Mouse (Mus musculus) CH12.LX (cell line): Measurements from ENCODE around the gene Yeats2. TPM values are rescaled to one million over a fixed set of nuclear protein-coding genes. Genes with fewer than 3 reads are reported as not detected.

Source experiments
- DNase-seq: peaks from one replicate; pipeline ENCODE4 v3.0.0-alpha.2; 2013; ENCODE audit errors: extremely low read depth
- H3K27ac ChIP-seq: 2 replicates; pipeline ENCODE4 v1.5.1; 2012; ENCODE audit warnings: low read depth, mild to moderate bottlenecking, control low read depth, moderate library complexity; ENCODE audit not compliant: insufficient read depth
- H3K27me3 ChIP-seq: replicated peaks from 2 replicates; pipeline ENCODE3; 2012; ENCODE audit warnings: inconsistent platforms
- H3K36me3 ChIP-seq, 2 experiments: replicated peaks in 1 of 2; 2 replicates each; pipeline versions ENCODE3 to v1.6.1; 2012; ENCODE audit warnings: inconsistent platforms in 1 of 2, low read length in 1 of 2, mild to moderate bottlenecking in 1 of 2, mixed read lengths in 1 of 2, moderate library complexity in 1 of 2; ENCODE audit not compliant: control insufficient read depth in 1 of 2, insufficient read depth in 1 of 2
- H3K4me1 ChIP-seq, 2 experiments: 2 replicates each; pipeline ENCODE4 v1.6.1; 2012; ENCODE audit warnings: inconsistent platforms in 1 of 2, moderate library complexity in 1 of 2; ENCODE audit not compliant: insufficient read depth in 2 of 2, control insufficient read depth in 1 of 2
- H3K4me2 ChIP-seq: 2 replicates; pipeline ENCODE4 v1.6.1; 2012; ENCODE audit warnings: low read depth, mild to moderate bottlenecking, control low read depth; ENCODE audit not compliant: poor library complexity, insufficient read depth, severe bottlenecking
- H3K4me3 ChIP-seq, 3 experiments: fragments of 150-350 bp in 1 of 3; sonication (generic) in 1 of 3; replicated peaks in 1 of 3; 2 replicates each; pipeline versions ENCODE3 to v1.5.1; 2011 to 2012; ENCODE audit warnings: low read depth in 2 of 3, low read length in 2 of 3, mild to moderate bottlenecking in 2 of 3, moderate library complexity in 2 of 3, control low read depth in 1 of 3, improper control_type of control experiment in 1 of 3, inconsistent platforms in 1 of 3, mixed read lengths in 1 of 3; ENCODE audit not compliant: poor library complexity in 1 of 3
- H3K79me2 ChIP-seq: replicated peaks from 2 replicates; pipeline ENCODE4 v1.6.1; 2012; ENCODE audit warnings: mild to moderate bottlenecking, moderate library complexity; ENCODE audit not compliant: control insufficient read depth, poor library complexity, insufficient read depth, severe bottlenecking; ENCODE audit errors: extremely low read depth
- H3K9ac ChIP-seq: 2 replicates; pipeline ENCODE4 v1.6.1; 2012; ENCODE audit warnings: low read depth, mild to moderate bottlenecking, control low read depth, moderate library complexity; ENCODE audit not compliant: insufficient read depth
- H3K9me3 ChIP-seq: replicated peaks from 2 replicates; pipeline ENCODE3; 2012; ENCODE audit warnings: low read length, inconsistent platforms, mixed read lengths
- BHLHE40 ChIP-seq: IDR thresholded peaks from 2 replicates; pipeline ENCODE4 v1.6.1; 2011; ENCODE audit warnings: mild to moderate bottlenecking, low read depth, low read length, improper control_type of control experiment
- CHD2 ChIP-seq: IDR thresholded peaks from 2 replicates; pipeline ENCODE4 v1.6.1; 2011; ENCODE audit warnings: low read length, improper control_type of control experiment
- ELF1 ChIP-seq: IDR thresholded peaks from 2 replicates; pipeline ENCODE4 v1.6.1; 2014; ENCODE audit warnings: low read depth, mild to moderate bottlenecking, inconsistent platforms, low read length, improper control_type of control experiment
- EP300 ChIP-seq: IDR thresholded peaks from 2 replicates; pipeline ENCODE4 v1.6.1; 2011; ENCODE audit warnings: low read length, improper control_type of control experiment
- GABPA ChIP-seq: IDR thresholded peaks from 2 replicates; pipeline ENCODE4 v1.6.1; 2012; ENCODE audit warnings: low read depth, low read length, improper control_type of control experiment, inconsistent platforms; ENCODE audit not compliant: insufficient replicate concordance
- HCFC1 ChIP-seq: IDR thresholded peaks from 2 replicates; pipeline ENCODE4 v1.6.1; 2012; ENCODE audit warnings: low read depth, mild to moderate bottlenecking, inconsistent platforms, low read length, improper control_type of control experiment
- JUN ChIP-seq: IDR thresholded peaks from 2 replicates; pipeline ENCODE4 v1.6.1; 2011; ENCODE audit warnings: low read depth, mild to moderate bottlenecking, low read length, improper control_type of control experiment, moderate library complexity; ENCODE audit not compliant: insufficient read depth
- JUND ChIP-seq: conservative IDR thresholded peaks from 2 replicates; pipeline ENCODE4 v1.6.1; 2011; ENCODE audit warnings: low read depth, low read length, improper control_type of control experiment
- MEF2A ChIP-seq: IDR thresholded peaks from 2 replicates; pipeline ENCODE4 v1.6.1; 2014; ENCODE audit warnings: low read depth, mild to moderate bottlenecking, inconsistent platforms, low read length, improper control_type of control experiment, borderline replicate concordance
- MYC ChIP-seq: IDR thresholded peaks from 2 replicates; pipeline ENCODE4 v1.6.1; 2011; ENCODE audit warnings: low read depth, mild to moderate bottlenecking, improper control_type of control experiment, low read length
- NELFE ChIP-seq: IDR thresholded peaks from 2 replicates; pipeline ENCODE4 v1.6.1; 2011; ENCODE audit warnings: low read depth, low read length, improper control_type of control experiment
- NRF1 ChIP-seq: IDR thresholded peaks from 2 replicates; pipeline ENCODE4 v1.6.1; 2014; ENCODE audit warnings: low read depth, mild to moderate bottlenecking, inconsistent platforms, low read length, improper control_type of control experiment, moderate library complexity
- POLR2A ChIP-seq: IDR thresholded peaks from 2 replicates; pipeline ENCODE4 v1.6.1; 2011; ENCODE audit warnings: low read depth, mild to moderate bottlenecking, improper control_type of control experiment, low read length
- POLR2AphosphoS2 ChIP-seq: IDR thresholded peaks from 2 replicates; pipeline ENCODE4 v1.6.1; 2011; ENCODE audit warnings: low read depth, low read length, improper control_type of control experiment
- RAD21 ChIP-seq: IDR thresholded peaks from 2 replicates; pipeline ENCODE4 v1.6.1; 2011; ENCODE audit warnings: low read depth, mild to moderate bottlenecking, low read length, improper control_type of control experiment, moderate library complexity
- RCOR1 ChIP-seq: conservative IDR thresholded peaks from 2 replicates; pipeline ENCODE4 v1.6.1; 2012; ENCODE audit warnings: low read depth, mild to moderate bottlenecking, inconsistent platforms, low read length, improper control_type of control experiment
- SIN3A ChIP-seq: IDR thresholded peaks from 2 replicates; pipeline ENCODE4 v1.6.1; 2012; ENCODE audit warnings: low read length, improper control_type of control experiment, inconsistent platforms
- TBP ChIP-seq: conservative IDR thresholded peaks from 2 replicates; pipeline ENCODE4 v1.6.1; 2011; ENCODE audit warnings: low read depth, low read length, improper control_type of control experiment
- UBTF ChIP-seq: IDR thresholded peaks from 2 replicates; pipeline ENCODE4 v1.6.1; 2012; ENCODE audit warnings: low read depth, mild to moderate bottlenecking, inconsistent platforms, low read length, improper control_type of control experiment, moderate library complexity
- USF2 ChIP-seq: conservative IDR thresholded peaks from 2 replicates; pipeline ENCODE4 v1.6.1; 2011; ENCODE audit warnings: low read depth, low read length, improper control_type of control experiment
- ZC3H11A ChIP-seq: IDR thresholded peaks from 2 replicates; pipeline ENCODE4 v1.6.1; 2012; ENCODE audit warnings: low read depth, mild to moderate bottlenecking, inconsistent platforms, low read length, improper control_type of control experiment
- ZKSCAN1 ChIP-seq: IDR thresholded peaks from 2 replicates; pipeline ENCODE4 v1.6.1; 2012; ENCODE audit warnings: low read depth, inconsistent platforms, low read length, improper control_type of control experiment, borderline replicate concordance
- ZMIZ1 ChIP-seq: IDR thresholded peaks from 2 replicates; pipeline ENCODE4 v1.6.1; 2012; ENCODE audit warnings: low read depth, mild to moderate bottlenecking, inconsistent platforms, low read length, improper control_type of control experiment
- ZNF384 ChIP-seq: IDR thresholded peaks from 2 replicates; pipeline ENCODE4 v1.6.1; 2012; ENCODE audit warnings: low read depth, low read length, improper control_type of control experiment, inconsistent platforms
- dilution Hi-C: fragments of 300-500 bp; cut with MboI; formaldehyde crosslinking; loops from 2 replicates; pipeline ENCODE4 v1.14.3; 2020; ENCODE audit warnings: low sequenced_read_pairs; ENCODE audit not compliant: extremely low pct_unique_long_range_greater_than_20kb, extremely low pct_ligation_motif_present
- in situ Hi-C: fragments of 300-500 bp; cut with MboI; formaldehyde crosslinking; loops from 3 replicates; pipeline ENCODE4 v1.14.3; 2019; ENCODE audit warnings: low sequenced_read_pairs, low pct_ligation_motif_present, low pct_unique_long_range_greater_than_20kb, mixed read lengths
- polyA plus RNA-seq: library from polyadenylated mRNA; unstranded; fragments of >175 nt; gene quantifications from 2 replicates; pipeline ENCODE4 v1.2.1, GENCODE M21; 2012; ENCODE audit warnings: low read depth; ENCODE audit not compliant: insufficient read length
- total RNA-seq, 2 experiments: library from RNA; depleted of rRNA; stranded (reverse); fragments of 300-350 nt in 1 of 2; fragments of >200 nt in 1 of 2; gene quantifications; 2 replicates each; pipeline ENCODE4 v1.2.3; 2012 to 2014

The Yeats2 gene
- total and polyA plus RNA-seq, 3 experiments: 24.0 to 42.6 (median 33.5) TPM

DNA sequence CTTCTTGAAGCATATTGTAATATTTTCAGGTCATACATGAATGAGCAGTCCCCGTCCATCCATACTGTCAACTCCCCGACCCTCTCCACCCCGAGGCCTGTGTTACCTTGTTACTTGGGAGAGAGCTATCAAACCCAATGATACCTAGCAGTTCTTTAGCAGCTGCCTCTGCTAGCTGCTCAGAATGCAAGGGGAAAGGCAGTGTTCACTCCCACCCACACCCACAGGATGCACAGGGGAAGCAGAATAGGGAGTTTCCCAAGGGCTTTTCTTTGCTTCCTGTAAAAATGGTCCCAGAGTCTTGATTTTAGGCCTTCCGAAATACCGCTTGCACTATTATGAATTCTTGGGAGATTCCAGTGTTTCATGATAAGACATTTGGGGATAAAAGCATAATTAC is 87.3 kb downstream of the Yeats2 start:
- no peak overlapping the region for H3K4me3 ChIP-seq
- peaks cover 59 to 63% of the 10 kb centered on the region in 2 experiments for H3K36me3 ChIP-seq
- peaks cover 0 to 6% of the 10 kb centered on the region in 2 experiments; a peak in 1 of 4 replicates for H3K4me1 ChIP-seq
- in situ Hi-C loops (no loop called here), dilution Hi-C loops (no loop called here)
- no peak overlapping the region for H3K4me2 ChIP-seq
- H3K9me3 ChIP-seq: no peaks in the 10 kb centered on the region
- no peak for DNase-seq
- no peaks in the 10 kb centered on the region for H3K27me3 ChIP-seq
- H3K27ac ChIP-seq: no peak overlapping the region
- TF ChIP-seq ZC3H11A (no peak), SIN3A (no peak), CHD2 (no peak)
- no peak overlapping the region for H3K9ac ChIP-seq
- H3K79me2 ChIP-seq: no peaks in the 10 kb centered on the region

GRCm38 (mm10) chr16:20234406-20234805 is 93.5 kb downstream of the Yeats2 start:
- Histone ChIP-seq H3K27me3 (no peaks in the 10 kb centered on the region), H3K9me3 (no peaks in the 10 kb centered on the region), H3K79me2 (no peaks in the 10 kb centered on the region), H3K4me2 (no peak overlapping the region), H3K4me3 (no peak overlapping the region), H3K27ac (no peak overlapping the region), H3K36me3 (peaks cover 24 to 47% of the 10 kb centered on the region in 2 experiments), H3K4me1 (peaks cover 0 to 17% of the 10 kb centered on the region in 2 experiments; a peak in 3 of 4 replicates), H3K9ac (no peak overlapping the region)
- TF ChIP-seq EP300: no peak
- TF ChIP-seq ZMIZ1: no peak
- no peak for TF ChIP-seq CHD2
- TF ChIP-seq GABPA: no peak
- no peak for TF ChIP-seq RCOR1
- no peak for TF ChIP-seq UBTF
- TF ChIP-seq BHLHE40: no peak
- TF ChIP-seq JUND: no peak
- TF ChIP-seq NRF1: no peak
- no peak for TF ChIP-seq USF2
- no peak for TF ChIP-seq ZC3H11A
- in situ Hi-C loops: no loop called here
- dilution Hi-C loops: no loop called here
- DNase-seq: no peak

GRCm38 (mm10) chr16:20237426-20237825 is 96.6 kb downstream of the Yeats2 start:
- DNase-seq: no peak
- Histone ChIP-seq H3K36me3 (peaks cover 0 to 22% of the 10 kb centered on the region in 2 experiments), H3K9me3 (peaks cover 3% of the 10 kb centered on the region), H3K27me3 (no peaks in the 10 kb centered on the region), H3K4me1 (peaks cover 0 to 17% of the 10 kb centered on the region in 2 experiments; a peak in 3 of 4 replicates), H3K27ac (no peak overlapping the region), H3K9ac (no peak overlapping the region), H3K4me3 (no peak overlapping the region), H3K4me2 (no peak overlapping the region), H3K79me2 (no peaks in the 10 kb centered on the region)
- dilution Hi-C loops (no loop called here), in situ Hi-C loops (no loop called here)
- TF ChIP-seq JUN (no peak), UBTF (no peak), ZKSCAN1 (no peak), ELF1 (no peak), NELFE (no peak), HCFC1 (no peak), POLR2A (no peak), MYC (no peak), RAD21 (no peak), ZNF384 (no peak), POLR2AphosphoS2 (no peak), TBP (no peak), MEF2A (no peak), NRF1 (no peak)
